Mouse (Mus musculus): ENCODE measurements at regions not wholly inside any gene's neighbourhood (a gene's known extent, or its start where the extent isn't known, plus 50 kb on each side); places are given as distances from the start of the nearest gene placed in this dataset.

- peak; percentile 16 for DNase-seq (ENCODE audit: low spot score)
These were observed 285.3 kb downstream of the Cdh26 start for GRCm38 (mm10) chr2:178715500-178716245.

- DNase-seq (ENCODE audit: low spot score): no peak
These were observed 287.7 kb downstream of the Cdh26 start for GRCm38 (mm10) chr2:178718048-178718447.

GRCm38 (mm10) chr2:178723455-178723854 is 293.1 kb downstream of the Cdh26 start:
- no peak for DNase-seq (ENCODE audit: low spot score)

GRCm38 (mm10) chr2:178724228-178724627 is 293.9 kb downstream of the Cdh26 start:
- no peak for DNase-seq (ENCODE audit: low spot score)

- peak; percentile 55 for DNase-seq (ENCODE audit: low spot score)
These were observed 297.8 kb downstream of the Cdh26 start for GRCm38 (mm10) chr2:178727930-178728793.

GRCm38 (mm10) chr2:178728794-178729120 is 298.4 kb downstream of the Cdh26 start:
- peak; percentile 35 for DNase-seq (ENCODE audit: low spot score)

GRCm38 (mm10) chr2:178735099-178735498 is 304.8 kb downstream of the Cdh26 start:
- peak; percentile 87 for DNase-seq (ENCODE audit: low spot score)

- DNase-seq (ENCODE audit: low spot score): no peak
These were observed 314.3 kb downstream of the Cdh26 start for GRCm38 (mm10) chr2:178744617-178745016.

- peak; percentile 25 for DNase-seq (ENCODE audit: low spot score)
These were observed 315.1 kb downstream of the Cdh26 start for GRCm38 (mm10) chr2:178745296-178746015.

- no peak for DNase-seq (ENCODE audit: low spot score)
These were observed 320.9 kb downstream of the Cdh26 start for GRCm38 (mm10) chr2:178751247-178751646.

GRCm38 (mm10) chr2:178758366-178758765 is 328.0 kb downstream of the Cdh26 start:
- DNase-seq (ENCODE audit: low spot score): peak; percentile 85

- no peak for DNase-seq (ENCODE audit: low spot score)
These were observed 338.2 kb downstream of the Cdh26 start for GRCm38 (mm10) chr2:178768526-178768925.

- DNase-seq (ENCODE audit: low spot score): no peak
These were observed 338.7 kb downstream of the Cdh26 start for GRCm38 (mm10) chr2:178769001-178769400.

- DNase-seq (ENCODE audit: low spot score): no peak
These were observed 341.1 kb downstream of the Cdh26 start for GRCm38 (mm10) chr2:178771435-178771834.

- DNase-seq (ENCODE audit: low spot score): no peak
These were observed 341.6 kb downstream of the Cdh26 start for GRCm38 (mm10) chr2:178771881-178772280.

GRCm38 (mm10) chr2:178784822-178785589 is 354.7 kb downstream of the Cdh26 start:
- DNase-seq (ENCODE audit: low spot score): peak; percentile 28

- DNase-seq (ENCODE audit: low spot score): no peak
These were observed 355.5 kb downstream of the Cdh26 start for GRCm38 (mm10) chr2:178785843-178786242.

GRCm38 (mm10) chr2:178795841-178796240 is 365.5 kb downstream of the Cdh26 start:
- DNase-seq (ENCODE audit: low spot score): peak; percentile 58

- peak; percentile 43 for DNase-seq (ENCODE audit: low spot score)
These were observed 371.1 kb downstream of the Cdh26 start for GRCm38 (mm10) chr2:178801464-178801863.

GRCm38 (mm10) chr2:178805283-178805682 is 375.0 kb downstream of the Cdh26 start:
- no peak for DNase-seq (ENCODE audit: low spot score)

- no peak for DNase-seq (ENCODE audit: low spot score)
These were observed 391.2 kb downstream of the Cdh26 start for GRCm38 (mm10) chr2:178821552-178821951.

- no peak for DNase-seq (ENCODE audit: low spot score)
These were observed 400.0 kb downstream of the Cdh26 start for GRCm38 (mm10) chr2:178830313-178830712.
